Mouse (Mus musculus) cerebellum, adult 2 months (tissue): ENCODE measurements around the gene Gm43518. TPM values are rescaled to one million over a fixed set of nuclear protein-coding genes. Genes with fewer than 3 reads are reported as not detected.

ENCODE experiments used
- DNase-seq, 2 experiments: peaks; one replicate each; pipeline ENCODE4 v3.0.0; 2021
- H3K27ac ChIP-seq: fragments of 200-500 bp; 2 replicates; pipeline ENCODE4 v1.5.1; 2012; ENCODE audit warnings: low read length, control low read depth, inconsistent platforms; ENCODE audit not compliant: insufficient read depth
- H3K27me3 ChIP-seq: fragments of 200-500 bp; 2 replicates; pipeline ENCODE4 v1.6.1; 2012; ENCODE audit warnings: inconsistent platforms, mild to moderate bottlenecking, low read length, moderate library complexity; ENCODE audit not compliant: control insufficient read depth, insufficient read depth
- H3K4me1 ChIP-seq: fragments of 200-500 bp; 2 replicates; pipeline ENCODE4 v1.6.1; 2011; ENCODE audit warnings: low read length; ENCODE audit not compliant: control insufficient read depth, insufficient read depth
- H3K4me3 ChIP-seq: fragments of 200-500 bp; replicated peaks from 2 replicates; pipeline ENCODE3; 2011; ENCODE audit warnings: mild to moderate bottlenecking, low read depth, low read length, control low read depth; ENCODE audit not compliant: insufficient read depth
- CTCF ChIP-seq: fragments of 200-500 bp; IDR thresholded peaks from 2 replicates; pipeline ENCODE4 v1.5.1; 2011; ENCODE audit warnings: low read depth, mild to moderate bottlenecking, control low read depth, low read length, moderate library complexity, borderline replicate concordance; ENCODE audit not compliant: insufficient read depth
- POLR2A ChIP-seq: fragments of 200-500 bp; IDR thresholded peaks from 2 replicates; pipeline ENCODE4 v1.6.1; 2011; ENCODE audit warnings: low read length, control low read depth, borderline replicate concordance; ENCODE audit not compliant: insufficient read depth
- WGBS: fragments of 180-500 bp; shearing (Covaris S2); methylation state at CpG from one replicate; pipeline ENCODE4 v1.1.7; 2018; 5-methylcytosine and 5-hydroxymethylcytosine counted together
- polyA plus RNA-seq: library from polyadenylated mRNA; depleted of rRNA; stranded (reverse); fragments of >200 nt; gene quantifications from 2 replicates; pipeline ENCODE4 v1.2.3, GENCODE M21; 2012

Gene Gm43518
- polyA plus RNA-seq, 1 experiment = 0.67 TPM

GRCm38 (mm10) chr5:123907631-123907977 lies 19.6 kb upstream of the Gm43518 start:
- no peak for DNase-seq
- TF ChIP-seq CTCF (no peak), POLR2A (no peak)
- WGBS = 2% methylated on average over 10 of the region's 10 CpGs
- peak overlapping the region; percentile 49; the same call in 1 of the 2 replicates for H3K27ac ChIP-seq
- H3K4me1 ChIP-seq = peaks cover 10% of the 10 kb centered on the region
- H3K27me3 ChIP-seq = no peaks in the 10 kb centered on the region
- H3K4me3 ChIP-seq = peak overlapping the region; percentile 75

GRCm38 (mm10) chr5:123914852-123915251 lies 12.4 kb upstream of the Gm43518 start:
- no peak for TF ChIP-seq POLR2A
- no peak for TF ChIP-seq CTCF
- Histone ChIP-seq H3K4me3 (no peak overlapping the region), H3K27ac (no peak overlapping the region), H3K27me3 (no peaks in the 10 kb centered on the region), H3K4me1 (no peaks in the 10 kb centered on the region)
- 93% methylated on average over 3 of the region's 3 CpGs for WGBS
- DNase-seq = no peak

- Histone ChIP-seq H3K4me1 (no peaks in the 10 kb centered on the region), H3K27me3 (no peaks in the 10 kb centered on the region), H3K4me3 (no peak overlapping the region), H3K27ac (no peak overlapping the region)
- DNase-seq = no peak
- WGBS = 91% methylated on average over 6 of the region's 6 CpGs
- TF ChIP-seq CTCF (no peak), POLR2A (no peak)
These were observed 5.1 kb upstream of the Gm43518 start for GRCm38 (mm10) chr5:123922112-123922511.

- TF ChIP-seq POLR2A = peak; percentile 98
- no peak for TF ChIP-seq CTCF
- Histone ChIP-seq H3K27me3 (no peaks in the 10 kb centered on the region), H3K4me1 (no peaks in the 10 kb centered on the region), H3K27ac (peak within 1 kb of the TSS; percentile 84), H3K4me3 (peak within 1 kb of the TSS; percentile 71)
- DNase-seq = peak; percentile 91 to 96
- WGBS = under 1% methylated on average over 56 of the region's 56 CpGs
These were observed 3.3 kb downstream of the Gm43518 start, which contains the start of gene Ccdc62 for GRCm38 (mm10) chr5:123930508-123930989. Gene Ccdc62 (plus strand): TSS chr5:123930679.

- Histone ChIP-seq H3K27ac (peak overlapping the region; percentile 71; the same call in 1 of the 2 replicates), H3K4me3 (peak overlapping the region; percentile 71), H3K4me1 (no peaks in the 10 kb centered on the region), H3K27me3 (no peaks in the 10 kb centered on the region)
- no peak for TF ChIP-seq POLR2A
- TF ChIP-seq CTCF = no peak
- DNase-seq = no peak
- WGBS = 43% methylated on average over 13 of the region's 13 CpGs
These were observed 3.9 kb downstream of the Gm43518 start for GRCm38 (mm10) chr5:123931131-123931530.

GRCm38 (mm10) chr5:123932927-123933326 lies 5.7 kb downstream of the Gm43518 start:
- no peak overlapping the region for H3K27ac ChIP-seq
- H3K4me1 ChIP-seq = no peaks in the 10 kb centered on the region
- TF ChIP-seq CTCF = no peak
- TF ChIP-seq POLR2A = no peak
- no peak for DNase-seq
- H3K4me3 ChIP-seq = no peak overlapping the region
- H3K27me3 ChIP-seq = no peaks in the 10 kb centered on the region

- no peak overlapping the region for H3K4me3 ChIP-seq
- no peak overlapping the region for H3K27ac ChIP-seq
- no peak for DNase-seq
- H3K27me3 ChIP-seq = no peaks in the 10 kb centered on the region
- TF ChIP-seq POLR2A (no peak), CTCF (no peak)
- no peaks in the 10 kb centered on the region for H3K4me1 ChIP-seq
- 89% methylated on average over 12 of the region's 12 CpGs for WGBS
These were observed 6.3 kb downstream of the Gm43518 start for GRCm38 (mm10) chr5:123933556-123933955.

GRCm38 (mm10) chr5:123933957-123934591 lies 6.9 kb downstream of the Gm43518 start:
- DNase-seq = no peak
- Histone ChIP-seq H3K4me1 (no peaks in the 10 kb centered on the region), H3K27ac (no peak overlapping the region), H3K27me3 (no peaks in the 10 kb centered on the region), H3K4me3 (no peak overlapping the region)
- 46% methylated on average over 18 of the region's 18 CpGs for WGBS
- TF ChIP-seq POLR2A (no peak), CTCF (peak; percentile 38; the same call in 1 of the 2 replicates)
